21 mouse cellular contexts compared by ENCODE assay signal in genomic region chr14:8348927-8349326, GRCm38 (mm10). TPM values are rescaled to one million over a fixed set of nuclear protein-coding genes. Genes with fewer than 3 reads are reported as not detected.
DNase-seq lines count a peak whose midpoint lies in the region; ATAC-seq and TF ChIP-seq lines count a peak whose summit lies in the region.
"Had no signal": no experiment of that assay in that cellular context is flagged by ENCODE, and none has a peak within 500 bp of the region (broad histone marks: within the 10 kb centered on the region; RNA-seq: fewer than 3 reads in every experiment).

No protein-coding gene starts in this region.

- no peak overlapping the region for H3K27ac ChIP-seq in lung, embryonic 14.5 days (ENCODE audit: low read depth)
- H3K27ac ChIP-seq: embryonic facial prominence, embryonic 10.5 days; heart, embryonic 15.5 days; hindbrain, embryonic 14.5 days; neural tube, embryonic 13.5 days; stomach, embryonic 15.5 days had no signal

- ATAC-seq in frontal cortex, adult (ENCODE audit: low TSS enrichment) = peak; percentile 86
- ATAC-seq in lung, embryonic 14.5 days (ENCODE audit: insufficient read depth) = 0 out of 2 replicates have a peak, but pooled peaks have one; percentile 26
- peak; percentile 82 for ATAC-seq in megakaryocyte progenitor cell, adult 5-6 weeks (replicated peaks; ENCODE audit: poor library complexity)

- no peak overlapping the region for H3K4me2 ChIP-seq in lung, embryonic 14.5 days
- H3K4me2 ChIP-seq: heart, embryonic 15.5 days; hindbrain, embryonic 14.5 days; neural tube, embryonic 13.5 days; stomach, embryonic 15.5 days had no signal

- H3K4me1 ChIP-seq in lung, embryonic 14.5 days (ENCODE audit: insufficient read depth) = no peaks in the 10 kb centered on the region
- H3K4me1 ChIP-seq: embryonic facial prominence, embryonic 10.5 days; heart, embryonic 15.5 days; neural tube, embryonic 13.5 days; stomach, embryonic 15.5 days had no signal

- no peaks in the 10 kb centered on the region for H3K36me3 ChIP-seq in lung, embryonic 14.5 days (ENCODE audit: insufficient read depth)
- H3K36me3 ChIP-seq: embryonic facial prominence, embryonic 10.5 days; heart, embryonic 15.5 days; neural tube, embryonic 13.5 days; stomach, embryonic 15.5 days had no signal

- peak; percentile 39 for TF ChIP-seq CTCF in lung, embryonic 14.5 days (IDR thresholded peaks at IDR 0.05; ENCODE audit: low read depth)

- H3K4me3 ChIP-seq in lung, embryonic 14.5 days (ENCODE audit: low read depth, low read length) = no peak overlapping the region
- H3K4me3 ChIP-seq: embryonic facial prominence, embryonic 10.5 days; heart, embryonic 15.5 days; neural tube, embryonic 13.5 days; stomach, embryonic 15.5 days had no signal

- DNase-seq in frontal cortex, postnatal 10 days (ENCODE audit: low spot score in 2 of 2) = no peak
- peak; percentile 21 for DNase-seq in lung, embryonic 14.5 days
- DNase-seq in lung, postnatal 14 days = no peak
- peak; percentile 22 for DNase-seq in MN1 (ENCODE audit: low spot score)
- no peak for DNase-seq in heart, adult 11 months
- no peak for DNase-seq in thymus, adult 18-20 months
- DNase-seq: adrenal gland, adult 8-10 months; cerebellum, adult 9-10 months; kidney, adult 18-20 months; thymus, postnatal 36 days had no signal

- H3K9ac ChIP-seq in lung, embryonic 14.5 days = no peak overlapping the region
- H3K9ac ChIP-seq: heart, embryonic 15.5 days; hindbrain, embryonic 14.5 days; neural tube, embryonic 13.5 days; stomach, embryonic 15.5 days had no signal

- 61% methylated on average over 9 of the region's 9 CpGs for WGBS in lung, embryonic 14.5 days

- no peaks in the 10 kb centered on the region for H3K9me3 ChIP-seq in lung, embryonic 14.5 days (ENCODE audit: low read depth, low read length)
- H3K9me3 ChIP-seq: embryonic facial prominence, embryonic 10.5 days; heart, embryonic 15.5 days; neural tube, embryonic 13.5 days; stomach, embryonic 15.5 days had no signal

- H3K27me3 ChIP-seq in lung, embryonic 14.5 days (ENCODE audit: insufficient read depth, low read length) = no peaks in the 10 kb centered on the region
- H3K27me3 ChIP-seq: heart, embryonic 15.5 days; neural tube, embryonic 13.5 days; stomach, embryonic 15.5 days had no signal

RNA-seq across cellular contexts. Expression of gene Oit1, which starts 29.6 kb away (rescaled TPM):
- 0.43 and 0.65 TPM in 2 replicates for polyA plus RNA-seq in lung, embryonic 14.5 days (2014; fragmentation: Nextera tagmentation; extraction: Ambion mirVana)
- total RNA-seq in megakaryocyte progenitor cell, adult 5-6 weeks (2015) = not detected in 2 replicates
- total RNA-seq in megakaryocyte progenitor cell, adult 5-6 weeks (2017) = not detected in 2 replicates
- total RNA-seq: adrenal gland, adult 8-10 months; gastrocnemius, postnatal 4 days; MEL had no signal
- polyA plus RNA-seq: frontal cortex, adult 2 months; hindbrain, embryonic 14.5 days; limb, embryonic 11.5 days; neural tube, embryonic 13.5 days had no signal

RNA-seq across cellular contexts. Expression of gene Fam107a, which starts 31.1 kb away (rescaled TPM):
- 0.38 and 0.58 TPM in 2 replicates for polyA plus RNA-seq in lung, embryonic 14.5 days (2014; fragmentation: Nextera tagmentation; extraction: Ambion mirVana)
- total RNA-seq in megakaryocyte progenitor cell, adult 5-6 weeks (2015) = not detected in 2 replicates
- total RNA-seq in megakaryocyte progenitor cell, adult 5-6 weeks (2017) = not detected in 2 replicates
- total RNA-seq: MEL had no signal

Comparison
In these comparisons a context has a peak if more than half of its experiments do, and no peak if none do; other contexts are left out.
1. DNase-seq: peak in lung, embryonic 14.5 days (single experiment) and MN1 (single experiment); none in frontal cortex, postnatal 10 days (0 of 2), lung, postnatal 14 days (single experiment), heart, adult 11 months (single experiment) and thymus, adult 18-20 months (0 of 2).
2. ATAC-seq: peak in every context shown above with its lines; median percentile 86 in frontal cortex, adult; 82 in megakaryocyte progenitor cell, adult 5-6 weeks; 26 in lung, embryonic 14.5 days.